Mouse (Mus musculus): ENCODE measurements around the gene Efemp2.

DNA sequence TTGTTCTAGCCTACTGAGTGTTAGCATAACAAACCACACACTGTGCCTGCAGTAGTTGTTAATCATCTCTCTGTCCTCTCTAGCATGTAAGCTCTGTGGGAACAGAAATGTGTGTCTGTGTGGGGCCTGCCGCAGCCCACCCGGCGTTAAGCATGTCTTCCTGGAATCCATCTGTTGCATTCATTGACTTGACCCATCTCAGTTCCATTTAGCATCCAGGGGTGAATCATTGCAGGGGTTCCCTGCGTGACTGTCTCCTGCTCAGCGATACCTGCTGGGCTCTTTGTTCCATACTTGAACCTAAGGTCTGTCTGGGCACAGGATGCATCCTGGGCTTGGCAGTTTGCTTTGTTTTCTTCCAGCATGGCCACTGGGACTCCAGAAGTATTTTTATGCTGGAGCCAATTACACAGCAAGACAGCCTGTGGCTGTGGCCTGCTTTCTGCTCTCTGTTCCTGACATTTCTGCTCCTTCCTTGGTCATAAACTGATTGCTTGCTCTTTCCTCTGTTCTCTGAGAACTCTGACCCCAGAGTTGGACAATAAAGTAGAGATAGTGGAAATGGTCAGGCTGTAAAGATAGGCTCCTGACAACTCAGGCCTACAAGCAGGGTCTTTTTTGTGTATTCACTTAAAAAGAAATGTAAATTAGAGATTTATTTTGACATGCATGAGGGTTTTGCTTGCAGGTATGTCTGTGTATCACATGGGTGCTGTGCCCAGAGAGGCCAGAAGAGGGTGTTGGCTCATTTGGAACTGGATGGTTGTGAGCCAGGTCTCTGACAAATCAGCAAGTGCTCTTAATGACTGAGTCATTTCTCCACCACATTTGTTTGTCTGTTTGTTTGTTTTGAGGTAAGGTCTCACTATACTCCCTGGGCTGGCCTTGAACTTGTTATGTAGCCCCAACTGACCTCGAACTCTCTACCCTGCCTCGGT lies 42.4 kb downstream of the Efemp2 start:
- no peak for TF ChIP-seq GATA1 (IDR thresholded peaks at IDR 0.05; ENCODE audit: borderline replicate concordance, low read length)
- no peak for TF ChIP-seq FLI1 (IDR thresholded peaks at IDR 0.05; ENCODE audit: low read length)

Data from megakaryocyte, embryonic 14.5 days (primary cell).